Mouse (Mus musculus) olfactory bulb, adult 2 months (tissue): ENCODE measurements around the gene Rab3d.

Experiments used
- CTCF ChIP-seq: fragments of 200-500 bp; IDR thresholded peaks from 2 replicates; pipeline ENCODE4 v1.5.1; 2012; ENCODE audit warnings: low read depth, mild to moderate bottlenecking, low read length, moderate library complexity; ENCODE audit not compliant: insufficient read depth
- POLR2A ChIP-seq: fragments of 200-500 bp; IDR thresholded peaks from 2 replicates; pipeline ENCODE4 v1.6.1; 2012; ENCODE audit warnings: mild to moderate bottlenecking, low read depth, low read length, moderate library complexity; ENCODE audit not compliant: insufficient read depth

DNA sequence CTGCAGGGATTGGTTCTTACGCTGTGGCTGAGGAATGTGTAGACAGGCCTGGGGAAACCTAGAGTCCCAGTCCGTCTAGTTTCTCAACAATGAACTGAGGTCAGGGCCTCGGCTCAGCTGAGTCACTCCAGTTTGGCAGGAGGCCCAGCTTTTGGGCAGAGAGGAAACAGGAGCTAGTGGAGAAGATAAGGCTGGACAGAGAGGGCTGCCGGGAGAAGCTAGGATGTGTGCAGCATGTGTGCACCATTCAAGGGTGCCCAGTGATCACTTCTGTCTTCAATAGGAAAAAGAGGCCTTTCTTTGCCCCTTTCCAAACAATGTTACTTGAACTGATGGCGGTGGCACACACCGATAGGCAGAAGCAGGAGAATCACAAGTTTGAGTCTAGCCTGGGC is 6.1 kb upstream of the Rab3d start:
- TF ChIP-seq CTCF (no peak), POLR2A (no peak)
